Mouse (Mus musculus) hindbrain, embryonic 15.5 days (tissue): ENCODE measurements around the gene Gm5108. TPM values are rescaled to one million over a fixed set of nuclear protein-coding genes. Genes with fewer than 3 reads are reported as not detected.

Source experiments
- polyA plus RNA-seq: library from polyadenylated mRNA; unstranded; fragments of >200 nt; fragmentation: Nextera tagmentation; extraction: Ambion mirVana; gene quantifications from 2 replicates; pipeline ENCODE4 v1.2.1, GENCODE M21; 2015

The Gm5108 gene
- polyA plus RNA-seq, 1 experiment from 2014 or later: not detected

Other genes with a start within 250 kb of the Gm5108 start
- gene Atp8a1, start 94.2 kb upstream of the Gm5108 start, polyA plus RNA-seq: 49.4 and 56.7 TPM in 2 replicates
- not detected in 2 replicates for gene Gm21905, start 4.8 kb downstream of the Gm5108 start, polyA plus RNA-seq
- 0.14 and 0.20 TPM in 2 replicates for gene Grxcr1, start 90.2 kb downstream of the Gm5108 start, polyA plus RNA-seq